Mouse (Mus musculus) gastrocnemius, postnatal 36 days (tissue): Measurements from ENCODE around the gene Notch1. TPM values are rescaled to one million over a fixed set of nuclear protein-coding genes. Genes with fewer than 3 reads are reported as not detected.

ENCODE experiments used
- DNase-seq, 2 experiments: peaks; one replicate each; pipeline ENCODE4 v3.0.0; 2022
- intact Hi-C: fragments of 180-260 bp; cut with DNase I; formaldehyde crosslinking; loops from one replicate; pipeline ENCODE4 v1.15.1; 2025
- total RNA-seq, 2 experiments: library from RNA; stranded (reverse); gene quantifications; 2 replicates each; pipeline ENCODE4 v1.2.3; 2021

The Notch1 gene
- total RNA-seq, 2 experiments from 2014 or later = 7.7 to 8.0 TPM

- intact Hi-C loops = no loop called here
Observed at GRCm38 (mm10) chr2:26502863-26503631, 13.4 kb downstream of the Notch1 start.

GRCm38 (mm10) chr2:26502299-26502862 is 14.1 kb downstream of the Notch1 start:
- DNase-seq = peak in 1 of 2 experiments; percentile 47
- intact Hi-C loops = no loop called here

More at GRCm38 (mm10) chr2:26502863-26503631, 13.4 kb downstream of the Notch1 start:
- DNase-seq = peak in 1 of 2 experiments; percentile 44

- no peak for DNase-seq
- intact Hi-C loops = no loop called here
Observed at GRCm38 (mm10) chr2:26501651-26502141, 14.8 kb downstream of the Notch1 start.

- no peak for DNase-seq
- intact Hi-C loops = no loop called here
Observed at GRCm38 (mm10) chr2:26500599-26501370, 15.7 kb downstream of the Notch1 start.

GRCm38 (mm10) chr2:26500027-26500598 is 16.4 kb downstream of the Notch1 start:
- DNase-seq = no peak
- intact Hi-C loops = no loop called here

GRCm38 (mm10) chr2:26498694-26499093 is 17.8 kb downstream of the Notch1 start:
- no peak for DNase-seq
- intact Hi-C loops = no loop called here

GRCm38 (mm10) chr2:26497861-26498533 is 18.5 kb downstream of the Notch1 start:
- DNase-seq = peak in 1 of 2 experiments; percentile 38
- intact Hi-C loops = no loop called here

- intact Hi-C loops = no loop called here
- no peak for DNase-seq
Observed at GRCm38 (mm10) chr2:26496451-26496850, 20.0 kb downstream of the Notch1 start.

- intact Hi-C loops = no loop called here
- no peak for DNase-seq
Observed at GRCm38 (mm10) chr2:26495701-26496100, 20.8 kb downstream of the Notch1 start.

- intact Hi-C loops = no loop called here
- DNase-seq = no peak
Observed at GRCm38 (mm10) chr2:26494991-26495390, 21.5 kb downstream of the Notch1 start.

GRCm38 (mm10) chr2:26494396-26494795 is 22.1 kb downstream of the Notch1 start:
- intact Hi-C loops = no loop called here
- peak in 1 of 2 experiments; percentile 35 for DNase-seq

GRCm38 (mm10) chr2:26493021-26493781 is 23.3 kb downstream of the Notch1 start:
- DNase-seq = no peak
- intact Hi-C loops = no loop called here

GRCm38 (mm10) chr2:26490760-26491301 is 25.6 kb downstream of the Notch1 start:
- no peak for DNase-seq
- intact Hi-C loops = no loop called here

- intact Hi-C loops = no loop called here
- DNase-seq = no peak
Observed at GRCm38 (mm10) chr2:26488535-26489135, 27.8 kb downstream of the Notch1 start.

GRCm38 (mm10) chr2:26487322-26488021 is 29.0 kb downstream of the Notch1 start:
- intact Hi-C loops = no loop called here
- peak; percentile 30 to 47 for DNase-seq

GRCm38 (mm10) chr2:26486835-26487321 is 29.6 kb downstream of the Notch1 start:
- no peak for DNase-seq
- intact Hi-C loops = no loop called here

- no peak for DNase-seq
- intact Hi-C loops = no loop called here
Observed at GRCm38 (mm10) chr2:26486264-26486810, 30.1 kb downstream of the Notch1 start.

- DNase-seq = no peak
- intact Hi-C loops = no loop called here
Observed at GRCm38 (mm10) chr2:26485710-26486109, 30.8 kb downstream of the Notch1 start.
